Mouse (Mus musculus) hindbrain, postnatal 0 days (tissue): ENCODE results near the gene Plcb3. TPM values are rescaled to one million over a fixed set of nuclear protein-coding genes. Genes with fewer than 3 reads are reported as not detected.
"Not testable (repeated sequence)": the region's sequence is repeated elsewhere in the genome, so short reads cannot be mapped to it uniquely, and the experiment has no call there.

ENCODE experiments used
- ATAC-seq: fragments of 200-750 bp; cut with Nextera tagmentation; 2 replicates; pipeline ENCODE4 v1.8.0; 2017; ENCODE audit warnings: mild to moderate bottlenecking, moderate TSS enrichment, moderate library complexity
- DNase-seq: peaks from one replicate; pipeline ENCODE4 v3.0.0-alpha.2; 2015; ENCODE audit warnings: low spot score
- H3K27ac ChIP-seq: fragments of 300-500 bp; sonication (generic); 2 replicates; pipeline ENCODE4 v1.5.1; 2014; ENCODE audit warnings: mild to moderate bottlenecking
- H3K27me3 ChIP-seq: fragments of 300-500 bp; sonication (generic); 2 replicates; pipeline ENCODE4 v1.6.1; 2014; ENCODE audit warnings: low read length, mixed read lengths; ENCODE audit not compliant: insufficient read depth
- H3K36me3 ChIP-seq: fragments of 300-500 bp; sonication (generic); 2 replicates; pipeline ENCODE4 v1.6.1; 2014; ENCODE audit warnings: low read length, mixed read lengths; ENCODE audit not compliant: insufficient read depth
- H3K4me1 ChIP-seq: fragments of 300-500 bp; sonication (generic); 2 replicates; pipeline ENCODE4 v1.6.1; 2014; ENCODE audit warnings: antibody characterized with exemption, low read length, mixed read lengths; ENCODE audit not compliant: insufficient read depth
- H3K4me2 ChIP-seq: fragments of 300-500 bp; sonication (generic); 2 replicates; pipeline ENCODE4 v1.6.1; 2014; ENCODE audit warnings: low read depth, mild to moderate bottlenecking, low read length, moderate library complexity, mixed read lengths
- H3K4me3 ChIP-seq: fragments of 300-500 bp; sonication (generic); 2 replicates; pipeline ENCODE4 v1.5.1; 2014; ENCODE audit warnings: low read length
- H3K9ac ChIP-seq: fragments of 300-500 bp; sonication (generic); replicated peaks from 2 replicates; pipeline ENCODE4 v1.6.1; 2014; ENCODE audit warnings: mild to moderate bottlenecking, low read length, moderate library complexity, mixed read lengths
- H3K9me3 ChIP-seq: fragments of 300-500 bp; sonication (generic); 2 replicates; pipeline ENCODE4 v1.6.1; 2016; ENCODE audit warnings: low read length, mixed read lengths
- CTCF ChIP-seq: IDR thresholded peaks from 2 replicates; pipeline ENCODE4 v1.5.1; 2016; ENCODE audit warnings: antibody characterized with exemption, control low read depth, low read depth
- WGBS: fragments of 180-500 bp; shearing (Covaris S2); extraction: QIAGEN DNeasy Blood & Tissue Kit; methylation state at CpG from one replicate; pipeline ENCODE4 v1.1.7; 2014; 5-methylcytosine and 5-hydroxymethylcytosine counted together
- polyA plus RNA-seq: library from polyadenylated mRNA; unstranded; fragments of >200 nt; fragmentation: Nextera tagmentation; extraction: Ambion mirVana; gene quantifications from 2 replicates; pipeline ENCODE4 v1.2.1, GENCODE M21; 2015
- total RNA-seq: library from RNA; depleted of rRNA; stranded (reverse); fragments of >200 nt; gene quantifications from 2 replicates; pipeline ENCODE4 v1.2.3, GENCODE M21; 2014

Gene Plcb3
- total and polyA plus RNA-seq, 2 experiments from 2014 or later: 11.1 to 18.5 TPM

GRCm38 (mm10) chr19:6995255-6995991 lies 19.2 kb upstream of the Plcb3 start:
- Histone ChIP-seq H3K27ac (peak overlapping the region; percentile 54; the same call in 1 of the 2 replicates), H3K4me3 (peak overlapping the region; percentile 63), H3K4me1 (peaks cover 18% of the 10 kb centered on the region), H3K9ac (peak overlapping the region; percentile 70), H3K9me3 (no peaks in the 10 kb centered on the region), H3K36me3 (peaks cover 4% of the 10 kb centered on the region; the same call in 1 of the 2 replicates), H3K27me3 (no peaks in the 10 kb centered on the region), H3K4me2 (peak overlapping the region; percentile 91)
- 0 out of 2 replicates have a peak, but pooled peaks have one; percentile 10 for TF ChIP-seq CTCF
- 50% methylated on average over 20 of the region's 21 CpGs for WGBS
- ATAC-seq (no peak), DNase-seq (peak; percentile 13)

DNA sequence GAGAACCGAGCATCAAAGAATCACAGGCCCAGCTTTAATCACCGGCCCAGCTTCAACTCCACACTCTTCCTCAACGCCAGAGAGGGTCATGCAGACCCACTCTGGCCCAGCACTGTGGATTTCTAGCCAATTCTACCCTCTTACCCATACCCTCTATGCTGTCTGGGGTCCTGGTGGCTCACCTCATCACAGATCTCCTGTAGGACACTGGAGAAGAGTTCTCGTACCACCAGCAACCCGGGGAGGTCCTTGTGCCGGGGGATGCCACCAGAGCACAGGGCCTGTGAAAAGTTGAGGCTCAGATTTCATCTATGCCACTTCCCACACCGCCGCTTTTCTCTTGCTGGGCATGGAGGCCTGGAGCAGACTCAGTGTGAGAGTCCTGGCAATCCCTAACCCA lies 18.2 kb upstream of the Plcb3 start:
- Histone ChIP-seq H3K9me3 (no peaks in the 10 kb centered on the region), H3K36me3 (peaks cover 4% of the 10 kb centered on the region; the same call in 1 of the 2 replicates), H3K27me3 (no peaks in the 10 kb centered on the region), H3K4me2 (no peak overlapping the region), H3K27ac (no peak overlapping the region), H3K4me1 (peaks cover 18% of the 10 kb centered on the region), H3K9ac (no peak overlapping the region), H3K4me3 (no peak overlapping the region)
- ATAC-seq (no peak), DNase-seq (no peak)
- no peak for TF ChIP-seq CTCF
- 82% methylated on average over 8 of the region's 8 CpGs for WGBS

- ATAC-seq (no peak), DNase-seq (no peak)
- H3K27ac ChIP-seq: no peak overlapping the region
- 88% methylated on average over 8 of the region's 8 CpGs for WGBS
- H3K4me2 ChIP-seq: no peak overlapping the region
- H3K27me3 ChIP-seq: no peaks in the 10 kb centered on the region
- H3K4me3 ChIP-seq: no peak overlapping the region
- H3K9ac ChIP-seq: no peak overlapping the region
- peaks cover 1% of the 10 kb centered on the region; the same call in 1 of the 2 replicates for H3K36me3 ChIP-seq
- H3K9me3 ChIP-seq: no peaks in the 10 kb centered on the region
- H3K4me1 ChIP-seq: peaks cover 18% of the 10 kb centered on the region
- no peak for TF ChIP-seq CTCF
Observed at GRCm38 (mm10) chr19:6994002-6994401, 17.7 kb upstream of the Plcb3 start.

- H3K4me3 ChIP-seq: peak overlapping the region; percentile 54
- peak overlapping the region; percentile 3; the same call in 1 of the 2 replicates for H3K27ac ChIP-seq
- H3K9me3 ChIP-seq: no peaks in the 10 kb centered on the region
- H3K9ac ChIP-seq: peak overlapping the region; percentile 56; the same call in 1 of the 2 replicates
- H3K36me3 ChIP-seq: no peaks in the 10 kb centered on the region
- H3K27me3 ChIP-seq: no peaks in the 10 kb centered on the region
- 66% methylated on average over 14 of the region's 14 CpGs for WGBS
- no peak for ATAC-seq
- peak; percentile 20 for TF ChIP-seq CTCF
- no peak for DNase-seq
- H3K4me2 ChIP-seq: peak overlapping the region; percentile 78
- H3K4me1 ChIP-seq: peaks cover 18% of the 10 kb centered on the region
Observed at GRCm38 (mm10) chr19:6993011-6993770, 16.9 kb upstream of the Plcb3 start.

- H3K9ac ChIP-seq: peak within 1 kb of the TSS; percentile 56
- H3K27me3 ChIP-seq: no peaks in the 10 kb centered on the region
- no peaks in the 10 kb centered on the region for H3K36me3 ChIP-seq
- peak within 1 kb of the TSS; percentile 49 for H3K27ac ChIP-seq
- WGBS: 1% methylated on average over 37 of the region's 37 CpGs
- peak; percentile 28; the same call in 1 of the 2 replicates for TF ChIP-seq CTCF
- DNase-seq: peak; percentile 97
- H3K4me2 ChIP-seq: peak within 1 kb of the TSS; percentile 78
- H3K4me1 ChIP-seq: peaks cover 18% of the 10 kb centered on the region
- no peaks in the 10 kb centered on the region for H3K9me3 ChIP-seq
- ATAC-seq: peak; percentile 95
- peak within 1 kb of the TSS; percentile 54 for H3K4me3 ChIP-seq
Observed at GRCm38 (mm10) chr19:6992011-6992858, 16.0 kb upstream of the Plcb3 start, which contains the start of gene Dnajc4. TSS of gene Dnajc4 (minus strand) at chr19:6992572.

DNA sequence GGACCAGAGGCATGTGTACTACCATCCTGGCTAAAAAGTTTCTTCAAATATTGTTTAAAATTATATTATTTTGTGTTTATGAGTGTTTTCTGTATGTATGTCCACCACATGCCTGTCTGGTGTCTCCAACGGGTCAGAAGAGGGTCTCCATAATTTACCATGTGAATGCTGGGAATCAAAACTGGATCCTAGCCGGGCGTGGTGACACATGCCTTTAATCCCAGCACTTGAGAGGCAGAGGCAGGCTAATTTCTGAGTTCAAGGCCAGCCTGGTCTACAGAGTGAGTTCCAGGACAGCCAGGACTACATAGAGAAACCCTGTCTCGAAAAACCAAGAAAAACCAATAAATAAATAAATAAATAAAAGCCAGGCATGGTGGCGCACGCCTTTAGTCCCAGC lies 14.9 kb upstream of the Plcb3 start:
- not testable (repeated sequence) for H3K36me3 ChIP-seq, H3K9ac ChIP-seq, H3K27me3 ChIP-seq, H3K4me2 ChIP-seq, H3K4me3 ChIP-seq, DNase-seq, H3K27ac ChIP-seq, ATAC-seq, H3K9me3 ChIP-seq
- 92% methylated on average over 6 of the region's 6 CpGs for WGBS
- H3K4me1 ChIP-seq: peaks cover 11% of the 10 kb centered on the region; the same call in 1 of the 2 replicates
